Mouse (Mus musculus): ENCODE results near the gene Ctdsp1. TPM values are rescaled to one million over a fixed set of nuclear protein-coding genes. Genes with fewer than 3 reads are reported as not detected.

Gene Ctdsp1
- polyA plus RNA-seq, 1 experiment from 2014 or later, result 45.2 TPM

DNA sequence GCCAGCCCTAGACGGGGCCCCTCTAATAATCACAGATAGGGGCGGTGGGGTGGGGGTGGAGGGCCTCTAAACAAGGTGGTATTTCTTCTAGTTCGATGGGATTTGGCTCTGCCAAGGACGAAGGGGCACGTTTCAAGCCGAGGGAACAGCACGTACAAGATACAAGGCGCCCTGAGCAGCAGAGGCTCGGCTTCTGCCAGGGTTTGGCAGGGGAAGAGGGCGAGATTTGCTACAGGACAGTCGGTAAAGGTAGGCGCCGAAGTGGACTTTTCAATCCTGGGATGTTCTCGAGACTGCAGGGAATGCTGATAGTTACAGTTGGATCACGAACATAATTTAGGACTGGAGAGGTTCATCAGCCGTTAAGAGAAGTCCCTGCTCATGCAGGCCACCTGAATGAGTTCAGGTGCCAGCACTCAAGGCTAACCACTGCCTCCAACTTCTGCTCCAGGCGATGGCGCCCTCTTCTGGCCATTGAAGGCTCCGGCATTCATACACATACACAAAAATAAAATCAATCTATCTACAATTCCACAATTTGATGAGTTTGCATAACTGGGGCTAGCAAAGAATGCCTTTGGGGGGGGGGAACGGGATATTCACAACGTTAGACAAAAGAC is 912 bp upstream of the Ctdsp1 start:
- peaks cover 3% of the 10 kb centered on the region for H3K4me1 ChIP-seq (replicated peaks; ENCODE audit: control insufficient read depth, insufficient read depth)
- ATAC-seq (ENCODE audit: low FRiP score, low TSS enrichment) (no peak), DNase-seq (ENCODE audit: low spot score) (peak; percentile 81)
- no peak for TF ChIP-seq EP300 (optimal IDR thresholded peaks at IDR 0.05)
- peak; percentile 87 for TF ChIP-seq CTCF (IDR thresholded peaks at IDR 0.05; ENCODE audit: low read depth)
- peak overlapping the region; percentile 91 for H3K4me3 ChIP-seq (ENCODE audit: low read depth, low read length)
- peak overlapping the region; percentile 100 for H3K27ac ChIP-seq (replicated peaks)
- H3K4me2 ChIP-seq (replicated peaks; ENCODE audit: low read depth), result peak overlapping the region; percentile 96
- no peaks in the 10 kb centered on the region for H3K9me3 ChIP-seq (ENCODE audit: control insufficient read depth, low read length)
- H3K9ac ChIP-seq (ENCODE audit: low read length), result peak overlapping the region; percentile 54
- H3K27me3 ChIP-seq (ENCODE audit: control insufficient read depth, insufficient read depth, low read length), result no peaks in the 10 kb centered on the region
- WGBS, result 3% methylated on average over 21 of the region's 21 CpGs
- peaks cover 11% of the 10 kb centered on the region for H3K36me3 ChIP-seq (ENCODE audit: control insufficient read depth, insufficient read depth, low read length)

DNA sequence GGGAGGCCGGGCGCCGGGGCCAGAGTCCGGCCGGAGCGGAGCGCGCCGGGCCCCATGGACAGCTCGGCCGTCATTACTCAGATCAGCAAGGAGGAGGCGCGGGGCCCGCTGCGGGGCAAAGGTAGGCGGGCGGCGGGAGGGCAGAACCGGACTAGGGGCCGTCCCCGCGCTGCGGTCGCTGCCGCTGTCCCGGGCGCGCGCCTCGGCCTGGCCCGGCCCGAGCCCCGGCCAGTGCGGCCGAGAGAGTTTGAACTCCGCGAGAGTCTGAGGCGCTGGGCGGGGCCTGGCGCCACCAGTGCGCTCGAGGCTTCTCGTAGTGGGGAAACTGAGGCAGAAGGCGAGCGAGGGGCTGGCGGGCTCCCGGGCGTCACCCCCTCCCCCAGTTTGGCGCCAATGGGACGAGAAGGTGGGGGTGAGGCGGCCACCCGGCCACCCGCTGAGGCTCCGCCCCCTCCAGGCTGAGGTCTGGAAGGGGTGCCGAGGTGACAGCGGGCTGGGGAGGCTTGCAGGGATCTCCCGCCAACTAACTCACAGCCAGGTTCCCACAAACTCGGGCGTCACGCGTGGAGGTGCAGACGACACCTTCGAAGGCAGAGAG is 634 bp downstream of the Ctdsp1 start:
- no peak for TF ChIP-seq CTCF (IDR thresholded peaks at IDR 0.05; ENCODE audit: low read depth)
- TF ChIP-seq EP300 (optimal IDR thresholded peaks at IDR 0.05), result no peak
- Histone ChIP-seq H3K27me3 (ENCODE audit: control insufficient read depth, insufficient read depth, low read length) (no peaks in the 10 kb centered on the region), H3K4me1 (replicated peaks; ENCODE audit: control insufficient read depth, insufficient read depth) (peaks cover 3% of the 10 kb centered on the region), H3K27ac (replicated peaks) (peak overlapping the region; percentile 100), H3K4me3 (ENCODE audit: low read depth, low read length) (peak overlapping the region; percentile 91), H3K9me3 (ENCODE audit: control insufficient read depth, low read length) (no peaks in the 10 kb centered on the region), H3K4me2 (replicated peaks; ENCODE audit: low read depth) (peak overlapping the region; percentile 96), H3K36me3 (ENCODE audit: control insufficient read depth, insufficient read depth, low read length) (peaks cover 11% of the 10 kb centered on the region), H3K9ac (ENCODE audit: low read length) (peak overlapping the region; percentile 100)
- peak; percentile 53 for ATAC-seq (ENCODE audit: low FRiP score, low TSS enrichment)
- DNase-seq (ENCODE audit: low spot score), result peak; percentile 78
- 0% methylated on average over 39 of the region's 63 CpGs for WGBS

DNA sequence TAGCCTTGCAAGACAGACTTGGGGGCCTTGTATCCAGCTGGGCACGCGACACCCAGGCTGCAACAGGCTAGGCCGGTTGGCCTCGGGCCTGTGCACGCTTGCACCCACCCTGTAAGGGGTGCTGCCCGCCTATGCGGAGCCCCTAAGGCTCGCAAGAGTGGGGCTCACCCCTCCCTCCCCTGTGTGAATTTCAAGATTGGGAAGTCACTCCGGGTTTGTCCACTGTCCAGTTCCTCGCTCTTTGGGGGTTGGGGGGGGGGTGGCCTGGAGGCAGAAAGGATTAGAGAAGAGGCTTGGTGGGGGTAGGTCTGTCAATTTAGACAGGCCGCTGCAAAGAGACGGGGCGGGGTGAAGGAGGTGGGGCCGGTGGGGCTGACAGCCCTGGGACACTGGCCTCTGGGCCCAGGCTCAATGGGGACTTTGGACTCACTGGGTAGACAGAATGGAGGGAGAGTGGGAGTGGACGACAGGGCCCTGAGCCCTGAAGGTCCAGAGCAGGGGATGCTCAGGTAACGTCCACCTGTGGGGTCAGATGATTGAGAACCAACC is 1.2 kb downstream of the Ctdsp1 start:
- Histone ChIP-seq H3K9me3 (ENCODE audit: control insufficient read depth, low read length) (no peaks in the 10 kb centered on the region), H3K4me1 (replicated peaks; ENCODE audit: control insufficient read depth, insufficient read depth) (peaks cover 3% of the 10 kb centered on the region), H3K27ac (replicated peaks) (peak overlapping the region; percentile 100), H3K27me3 (ENCODE audit: control insufficient read depth, insufficient read depth, low read length) (no peaks in the 10 kb centered on the region), H3K9ac (ENCODE audit: low read length) (peak overlapping the region; percentile 100), H3K4me2 (replicated peaks; ENCODE audit: low read depth) (peak overlapping the region; percentile 96), H3K36me3 (ENCODE audit: control insufficient read depth, insufficient read depth, low read length) (peaks cover 11% of the 10 kb centered on the region), H3K4me3 (ENCODE audit: low read depth, low read length) (peak overlapping the region; percentile 91)
- DNase-seq (ENCODE audit: low spot score) (peak; percentile 78), ATAC-seq (ENCODE audit: low FRiP score, low TSS enrichment) (0 out of 2 replicates have a peak, but pooled peaks have one; percentile 1)
- TF ChIP-seq CTCF (IDR thresholded peaks at IDR 0.05; ENCODE audit: low read depth) (no peak), EP300 (optimal IDR thresholded peaks at IDR 0.05) (no peak)
- WGBS, result 1% methylated on average over 16 of the region's 16 CpGs

DNA sequence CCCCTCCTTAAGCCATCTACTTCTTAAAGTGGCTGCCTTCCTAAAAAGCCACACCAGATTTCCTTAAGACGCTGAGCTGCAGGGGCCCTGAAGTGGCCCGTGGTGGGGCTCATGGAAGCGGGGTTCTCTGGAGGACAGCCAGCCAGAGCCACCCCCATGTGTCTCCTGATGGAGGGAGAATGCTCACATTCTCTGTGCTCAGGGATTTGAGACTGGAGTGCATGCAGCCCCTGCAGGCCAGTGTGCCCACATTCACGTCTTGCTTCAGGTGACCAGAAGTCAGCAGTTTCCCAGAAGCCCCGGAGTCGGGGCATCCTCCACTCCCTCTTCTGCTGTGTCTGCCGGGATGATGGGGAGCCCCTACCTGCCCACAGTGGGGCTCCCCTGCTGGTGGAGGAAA is 1.7 kb downstream of the Ctdsp1 start:
- H3K27ac ChIP-seq (replicated peaks), result peak overlapping the region; percentile 100
- H3K9me3 ChIP-seq (ENCODE audit: control insufficient read depth, low read length), result no peaks in the 10 kb centered on the region
- H3K9ac ChIP-seq (ENCODE audit: low read length), result peak overlapping the region; percentile 100
- H3K4me2 ChIP-seq (replicated peaks; ENCODE audit: low read depth), result peak overlapping the region; percentile 96
- H3K27me3 ChIP-seq (ENCODE audit: control insufficient read depth, insufficient read depth, low read length), result no peaks in the 10 kb centered on the region
- H3K4me3 ChIP-seq (ENCODE audit: low read depth, low read length), result peak overlapping the region; percentile 91
- H3K4me1 ChIP-seq (replicated peaks; ENCODE audit: control insufficient read depth, insufficient read depth), result peaks cover 3% of the 10 kb centered on the region
- H3K36me3 ChIP-seq (ENCODE audit: control insufficient read depth, insufficient read depth, low read length), result peaks cover 11% of the 10 kb centered on the region
- peak; percentile 25; the same call in 1 of the 2 replicates for TF ChIP-seq CTCF (IDR thresholded peaks at IDR 0.05; ENCODE audit: low read depth)
- TF ChIP-seq EP300 (optimal IDR thresholded peaks at IDR 0.05), result no peak
- no peak for ATAC-seq (ENCODE audit: low FRiP score, low TSS enrichment)
- DNase-seq (ENCODE audit: low spot score), result no peak
- WGBS, result 29% methylated on average over 7 of the region's 7 CpGs

DNA sequence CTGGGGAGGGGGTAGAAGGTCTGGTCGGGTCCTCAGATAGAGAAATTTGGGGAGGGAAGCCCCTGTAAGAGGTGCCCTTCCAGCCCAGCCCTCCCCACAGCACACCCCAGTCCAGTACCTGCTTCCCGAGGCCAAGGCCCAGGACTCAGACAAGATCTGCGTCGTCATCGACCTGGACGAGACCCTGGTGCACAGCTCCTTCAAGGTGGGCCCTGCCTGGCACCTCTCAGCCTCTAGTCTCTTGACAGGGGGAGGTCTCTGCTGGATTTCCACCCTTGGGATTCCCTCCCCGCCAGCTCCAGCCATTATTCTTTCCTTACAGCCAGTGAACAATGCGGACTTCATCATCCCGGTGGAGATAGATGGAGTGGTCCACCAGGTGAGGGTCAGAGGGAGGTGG is 2.4 kb downstream of the Ctdsp1 start:
- WGBS, result 78% methylated on average over 9 of the region's 9 CpGs
- TF ChIP-seq EP300 (optimal IDR thresholded peaks at IDR 0.05), result no peak
- no peak for TF ChIP-seq CTCF (IDR thresholded peaks at IDR 0.05; ENCODE audit: low read depth)
- no peak overlapping the region for H3K27ac ChIP-seq (replicated peaks)
- no peak for DNase-seq (ENCODE audit: low spot score)
- ATAC-seq (ENCODE audit: low FRiP score, low TSS enrichment), result no peak
- 0 out of 2 replicates have a peak overlapping the region, but pooled peaks have one; percentile 96 for H3K4me2 ChIP-seq (replicated peaks; ENCODE audit: low read depth)
- no peak overlapping the region for H3K9ac ChIP-seq (ENCODE audit: low read length)
- H3K27me3 ChIP-seq (ENCODE audit: control insufficient read depth, insufficient read depth, low read length), result no peaks in the 10 kb centered on the region
- H3K4me1 ChIP-seq (replicated peaks; ENCODE audit: control insufficient read depth, insufficient read depth), result peaks cover 3% of the 10 kb centered on the region
- peaks cover 11% of the 10 kb centered on the region for H3K36me3 ChIP-seq (ENCODE audit: control insufficient read depth, insufficient read depth, low read length)
- H3K4me3 ChIP-seq (ENCODE audit: low read depth, low read length), result no peak overlapping the region
- H3K9me3 ChIP-seq (ENCODE audit: control insufficient read depth, low read length), result no peaks in the 10 kb centered on the region

DNA sequence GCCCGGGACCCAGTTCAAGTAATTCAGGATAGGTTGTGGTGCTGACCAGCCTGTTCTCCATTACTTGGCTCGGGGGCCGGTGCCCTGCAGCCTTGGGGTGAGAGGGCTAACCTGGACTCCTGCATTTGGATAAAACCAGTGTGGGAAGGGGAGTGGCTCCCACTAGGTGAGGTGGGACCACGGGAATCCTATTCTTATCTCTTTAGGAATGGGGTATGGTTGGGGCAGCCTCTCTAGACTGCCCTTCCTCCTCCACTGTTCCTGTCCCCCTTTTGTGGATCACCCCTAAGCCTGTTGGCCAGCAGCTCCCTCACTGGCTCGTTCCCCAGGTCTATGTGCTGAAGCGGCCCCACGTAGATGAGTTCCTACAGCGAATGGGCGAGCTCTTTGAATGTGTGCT is 3.0 kb downstream of the Ctdsp1 start:
- Histone ChIP-seq H3K36me3 (ENCODE audit: control insufficient read depth, insufficient read depth, low read length) (peaks cover 11% of the 10 kb centered on the region), H3K4me1 (replicated peaks; ENCODE audit: control insufficient read depth, insufficient read depth) (peaks cover 3% of the 10 kb centered on the region), H3K27ac (replicated peaks) (no peak overlapping the region), H3K9ac (ENCODE audit: low read length) (no peak overlapping the region), H3K4me2 (replicated peaks; ENCODE audit: low read depth) (no peak overlapping the region), H3K9me3 (ENCODE audit: control insufficient read depth, low read length) (no peaks in the 10 kb centered on the region), H3K4me3 (ENCODE audit: low read depth, low read length) (no peak overlapping the region), H3K27me3 (ENCODE audit: control insufficient read depth, insufficient read depth, low read length) (no peaks in the 10 kb centered on the region)
- DNase-seq (ENCODE audit: low spot score) (no peak), ATAC-seq (ENCODE audit: low FRiP score, low TSS enrichment) (no peak)
- WGBS, result 88% methylated on average over 9 of the region's 9 CpGs
- TF ChIP-seq CTCF (IDR thresholded peaks at IDR 0.05; ENCODE audit: low read depth), result no peak
- TF ChIP-seq EP300 (optimal IDR thresholded peaks at IDR 0.05), result no peak

All from stomach, postnatal 0 days (tissue).